Mouse (Mus musculus) lung, embryonic 14.5 days (tissue): ENCODE measurements around the gene Ttc28. TPM values are rescaled to one million over a fixed set of nuclear protein-coding genes. Genes with fewer than 3 reads are reported as not detected.

ENCODE experiments used
- ATAC-seq: fragments of 200-750 bp; cut with Nextera tagmentation; 2 replicates; pipeline ENCODE4 v1.8.0; 2017; ENCODE audit warnings: mild to moderate bottlenecking, moderate TSS enrichment, moderate library complexity; ENCODE audit not compliant: insufficient read depth
- DNase-seq: peaks from one replicate; pipeline ENCODE4 v3.0.0-alpha.2; 2015
- H3K27ac ChIP-seq: fragments of 300-500 bp; sonication (generic); 2 replicates; pipeline ENCODE4 v1.5.1; 2014; ENCODE audit warnings: low read depth, mild to moderate bottlenecking, moderate library complexity
- H3K27me3 ChIP-seq: fragments of 300-500 bp; sonication (generic); 2 replicates; pipeline ENCODE4 v1.6.1; 2014; ENCODE audit warnings: low read length, control low read depth; ENCODE audit not compliant: insufficient read depth
- H3K36me3 ChIP-seq: fragments of 300-500 bp; sonication (generic); 2 replicates; pipeline ENCODE4 v1.6.1; 2014; ENCODE audit warnings: control low read depth; ENCODE audit not compliant: insufficient read depth
- H3K4me1 ChIP-seq: fragments of 300-500 bp; sonication (generic); 2 replicates; pipeline ENCODE4 v1.6.1; 2014; ENCODE audit warnings: antibody characterized with exemption, control low read depth; ENCODE audit not compliant: insufficient read depth
- H3K4me2 ChIP-seq: fragments of 300-500 bp; sonication (generic); 2 replicates; pipeline ENCODE4 v1.6.1; 2014; ENCODE audit warnings: mild to moderate bottlenecking
- H3K4me3 ChIP-seq: fragments of 300-500 bp; sonication (generic); 2 replicates; pipeline ENCODE4 v1.5.1; 2014; ENCODE audit warnings: low read depth, low read length
- H3K9ac ChIP-seq: fragments of 300-500 bp; sonication (generic); 2 replicates; pipeline ENCODE4 v1.6.1; 2014
- H3K9me3 ChIP-seq: fragments of 300-500 bp; sonication (generic); 2 replicates; pipeline ENCODE4 v1.6.1; 2016; ENCODE audit warnings: low read depth, low read length, control low read depth
- CTCF ChIP-seq: IDR thresholded peaks from 2 replicates; pipeline ENCODE4 v1.5.1; 2016; ENCODE audit warnings: antibody characterized with exemption, low read depth
- WGBS: fragments of 180-500 bp; shearing (Covaris S2); extraction: QIAGEN DNeasy Blood & Tissue Kit; methylation state at CpG from one replicate; pipeline ENCODE4 v1.1.7; 2014; 5-methylcytosine and 5-hydroxymethylcytosine counted together
- polyA plus RNA-seq: library from polyadenylated mRNA; unstranded; fragments of >200 nt; fragmentation: Nextera tagmentation; extraction: Ambion mirVana; gene quantifications from 2 replicates; pipeline ENCODE4 v1.2.1, GENCODE M21; 2014

The Ttc28 gene
- polyA plus RNA-seq, 1 experiment from 2014 or later: 15.2 TPM

- H3K4me2 ChIP-seq: no peak overlapping the region
- ATAC-seq (no peak; the same call in 1 of the 2 replicates), DNase-seq (no peak)
- no peak overlapping the region for H3K4me3 ChIP-seq
- H3K4me1 ChIP-seq: peaks cover 4% of the 10 kb centered on the region; the same call in 1 of the 2 replicates
- H3K27me3 ChIP-seq: no peaks in the 10 kb centered on the region
- no peak for TF ChIP-seq CTCF
- H3K27ac ChIP-seq: 0 out of 2 replicates have a peak overlapping the region, but pooled peaks have one; percentile 30
- no peaks in the 10 kb centered on the region for H3K9me3 ChIP-seq
- 49% methylated on average over 4 of the region's 4 CpGs for WGBS
- no peak overlapping the region for H3K9ac ChIP-seq
- H3K36me3 ChIP-seq: no peaks in the 10 kb centered on the region
Measured at GRCm38 (mm10) chr5:111017319-111017718, 137.7 kb downstream of the Ttc28 start.

DNA sequence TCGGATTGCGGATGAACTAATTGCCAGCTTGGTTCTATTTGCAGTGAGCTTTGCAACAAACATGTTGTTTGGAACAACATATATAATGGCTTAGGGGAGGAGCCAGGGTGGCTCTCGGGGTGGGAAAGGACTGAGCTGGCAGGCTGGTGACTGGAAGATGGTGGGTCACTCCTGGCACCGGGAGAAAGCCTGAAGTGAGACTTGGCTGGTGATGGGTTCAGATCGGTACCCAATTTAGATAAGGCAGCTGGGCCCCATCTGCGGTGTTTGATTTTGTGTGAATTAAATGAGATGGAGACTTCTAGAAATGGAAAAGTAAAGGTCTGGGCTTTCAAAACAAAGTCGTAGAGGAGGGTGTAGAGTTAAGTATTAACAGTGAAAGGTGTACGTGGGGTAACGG is 142.7 kb downstream of the Ttc28 start:
- Histone ChIP-seq H3K4me1 (peaks cover 20% of the 10 kb centered on the region), H3K27ac (no peak overlapping the region), H3K4me2 (no peak overlapping the region), H3K9me3 (no peaks in the 10 kb centered on the region), H3K9ac (no peak overlapping the region), H3K4me3 (no peak overlapping the region), H3K36me3 (no peaks in the 10 kb centered on the region), H3K27me3 (no peaks in the 10 kb centered on the region)
- DNase-seq (no peak), ATAC-seq (no peak)
- 66% methylated on average over 9 of the region's 9 CpGs for WGBS
- no peak for TF ChIP-seq CTCF

DNA sequence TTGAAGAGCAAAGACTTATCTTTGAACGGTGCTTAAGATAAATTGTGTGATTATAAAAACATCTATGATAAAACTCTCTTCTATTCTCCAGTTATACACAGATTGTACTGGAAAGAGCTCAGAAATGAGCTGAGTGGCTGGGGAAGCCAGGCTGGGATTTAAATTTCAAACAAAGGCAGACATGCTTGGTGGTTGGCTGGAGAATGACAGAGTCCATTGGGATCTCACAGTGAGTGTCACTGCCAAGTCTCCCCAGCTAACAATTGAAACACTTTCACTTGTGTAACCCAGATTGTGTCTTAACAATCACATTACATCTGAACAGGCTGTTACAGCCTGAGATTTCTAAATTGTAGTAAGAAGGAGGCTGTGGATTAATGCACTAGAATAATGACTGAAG is 143.3 kb downstream of the Ttc28 start:
- Histone ChIP-seq H3K27ac (no peak overlapping the region), H3K9me3 (no peaks in the 10 kb centered on the region), H3K4me2 (no peak overlapping the region), H3K4me1 (peaks cover 20% of the 10 kb centered on the region), H3K27me3 (no peaks in the 10 kb centered on the region), H3K9ac (no peak overlapping the region), H3K4me3 (no peak overlapping the region), H3K36me3 (no peaks in the 10 kb centered on the region)
- peak; percentile 53 for DNase-seq
- 24% methylated on average over 1 of the region's 1 CpGs for WGBS
- no peak for TF ChIP-seq CTCF
- 0 out of 2 replicates have a peak, but pooled peaks have one; percentile 40 for ATAC-seq

- Histone ChIP-seq H3K4me2 (no peak overlapping the region), H3K4me1 (peaks cover 20% of the 10 kb centered on the region), H3K4me3 (no peak overlapping the region), H3K9me3 (no peaks in the 10 kb centered on the region), H3K36me3 (no peaks in the 10 kb centered on the region), H3K27me3 (no peaks in the 10 kb centered on the region), H3K9ac (no peak overlapping the region), H3K27ac (no peak overlapping the region)
- DNase-seq (no peak), ATAC-seq (no peak)
- TF ChIP-seq CTCF: no peak
- WGBS: 83% methylated on average over 13 of the region's 13 CpGs
Measured at GRCm38 (mm10) chr5:111024621-111025020, 145.0 kb downstream of the Ttc28 start.

DNA sequence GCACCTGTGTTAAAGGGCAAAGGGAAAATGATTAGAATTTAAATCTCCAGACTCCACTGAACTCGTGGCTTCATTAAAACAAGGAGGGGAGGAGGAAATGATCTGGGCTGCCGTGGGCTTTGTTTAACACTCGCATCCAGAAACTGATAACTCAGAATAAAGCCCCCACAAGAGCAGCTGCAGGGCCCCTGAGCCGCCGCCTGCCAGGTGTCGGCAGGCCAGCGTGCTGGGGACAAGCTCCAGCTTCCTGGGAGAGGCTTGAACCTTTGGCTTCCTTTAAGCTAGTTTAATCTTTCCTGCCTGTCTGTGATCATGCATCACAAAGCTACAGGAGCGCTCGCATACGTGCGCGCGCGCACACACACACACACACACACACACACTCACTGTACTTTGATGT is 145.9 kb downstream of the Ttc28 start:
- Histone ChIP-seq H3K4me1 (peaks cover 20% of the 10 kb centered on the region), H3K27me3 (no peaks in the 10 kb centered on the region), H3K4me2 (no peak overlapping the region), H3K36me3 (no peaks in the 10 kb centered on the region), H3K27ac (no peak overlapping the region), H3K9ac (0 out of 2 replicates have a peak overlapping the region, but pooled peaks have one; percentile 4), H3K4me3 (no peak overlapping the region), H3K9me3 (no peaks in the 10 kb centered on the region)
- ATAC-seq: no peak
- TF ChIP-seq CTCF: no peak
- peak; percentile 55 for DNase-seq
- WGBS: 36% methylated on average over 14 of the region's 14 CpGs

GRCm38 (mm10) chr5:111026209-111026608 is 146.6 kb downstream of the Ttc28 start:
- 37% methylated on average over 8 of the region's 8 CpGs for WGBS

GRCm38 (mm10) chr5:111028340-111028739 is 148.7 kb downstream of the Ttc28 start:
- Histone ChIP-seq H3K4me2 (no peak overlapping the region), H3K4me3 (no peak overlapping the region), H3K9me3 (no peaks in the 10 kb centered on the region), H3K9ac (no peak overlapping the region), H3K4me1 (peaks cover 17% of the 10 kb centered on the region), H3K36me3 (no peaks in the 10 kb centered on the region), H3K27me3 (no peaks in the 10 kb centered on the region), H3K27ac (no peak overlapping the region)
- TF ChIP-seq CTCF: no peak
- WGBS: 43% methylated on average over 4 of the region's 4 CpGs
- no peak for ATAC-seq
- DNase-seq: no peak

More at GRCm38 (mm10) chr5:111026209-111026608, 146.6 kb downstream of the Ttc28 start:
- Histone ChIP-seq H3K36me3 (no peaks in the 10 kb centered on the region), H3K4me2 (no peak overlapping the region), H3K9me3 (no peaks in the 10 kb centered on the region), H3K4me1 (peaks cover 20% of the 10 kb centered on the region), H3K27me3 (no peaks in the 10 kb centered on the region), H3K27ac (no peak overlapping the region), H3K4me3 (no peak overlapping the region), H3K9ac (no peak overlapping the region)
- TF ChIP-seq CTCF: no peak
- no peak for ATAC-seq
- DNase-seq: no peak

DNA sequence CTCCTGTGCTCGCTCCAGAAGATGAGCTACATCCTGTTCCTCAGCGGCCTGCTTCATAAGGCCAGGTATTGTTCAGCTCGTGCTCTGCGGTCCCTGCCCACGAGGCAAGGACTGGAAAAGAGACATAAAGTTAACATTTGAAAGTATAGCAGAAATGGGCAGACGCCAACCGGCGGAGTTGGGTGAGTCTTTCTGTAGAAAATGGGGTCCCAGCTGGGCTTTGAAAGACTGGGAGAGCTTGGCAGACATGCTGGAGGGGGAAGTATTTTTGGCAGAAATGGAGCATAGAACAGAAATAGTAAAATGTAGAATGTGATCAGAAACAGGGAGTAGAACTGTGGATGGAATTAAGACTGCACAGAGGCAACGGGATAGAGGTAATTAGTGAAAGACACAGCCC is 149.3 kb downstream of the Ttc28 start:
- no peak overlapping the region for H3K4me3 ChIP-seq
- no peak overlapping the region for H3K9ac ChIP-seq
- H3K27me3 ChIP-seq: no peaks in the 10 kb centered on the region
- no peak overlapping the region for H3K27ac ChIP-seq
- no peaks in the 10 kb centered on the region for H3K9me3 ChIP-seq
- TF ChIP-seq CTCF: no peak
- WGBS: 77% methylated on average over 9 of the region's 9 CpGs
- ATAC-seq (no peak), DNase-seq (no peak)
- H3K4me1 ChIP-seq: peaks cover 15% of the 10 kb centered on the region
- H3K4me2 ChIP-seq: no peak overlapping the region
- H3K36me3 ChIP-seq: no peaks in the 10 kb centered on the region
